Mouse (Mus musculus) midbrain, embryonic 10.5 days (tissue): ENCODE measurements around the gene Cbfa2t3. TPM values are rescaled to one million over a fixed set of nuclear protein-coding genes. Genes with fewer than 3 reads are reported as not detected.
A peak's percentile ranks its signal among the peaks of the same experiment; 100 is the strongest.

ENCODE experiments used
- DNase-seq: peaks from one replicate; pipeline ENCODE4 v3.0.0-alpha.2; 2017; ENCODE audit warnings: low spot score
- H3K27ac ChIP-seq: fragments of 300-500 bp; sonication (generic); replicated peaks from 2 replicates; pipeline ENCODE4 v1.5.1; 2016; ENCODE audit warnings: mild to moderate bottlenecking
- H3K27me3 ChIP-seq: fragments of 300-500 bp; sonication (generic); 2 replicates; pipeline ENCODE4 v1.6.1; 2016; ENCODE audit warnings: low read depth, mild to moderate bottlenecking; ENCODE audit not compliant: poor library complexity, severe bottlenecking
- H3K36me3 ChIP-seq: fragments of 300-500 bp; sonication (generic); 2 replicates; pipeline ENCODE4 v1.6.1; 2016; ENCODE audit warnings: mild to moderate bottlenecking, moderate library complexity
- H3K4me1 ChIP-seq: fragments of 300-500 bp; sonication (generic); 2 replicates; pipeline ENCODE4 v1.6.1; 2016
- H3K4me3 ChIP-seq: fragments of 300-500 bp; sonication (generic); 2 replicates; pipeline ENCODE4 v1.5.1; 2016; ENCODE audit warnings: mild to moderate bottlenecking, moderate library complexity
- H3K9me3 ChIP-seq: fragments of 300-500 bp; sonication (generic); replicated peaks from 2 replicates; pipeline ENCODE4 v1.6.1; 2016; ENCODE audit warnings: mild to moderate bottlenecking
- WGBS: fragments of 180-500 bp; shearing (Covaris S2); methylation state at CpG from one replicate; pipeline ENCODE4 v1.1.7; 2016; 5-methylcytosine and 5-hydroxymethylcytosine counted together
- polyA plus RNA-seq: library from polyadenylated mRNA; unstranded; fragments of >200 nt; fragmentation: Nextera tagmentation; extraction: Ambion mirVana; gene quantifications from 2 replicates; pipeline ENCODE4 v1.2.1, GENCODE M21; 2016

Cbfa2t3 gene
- 1.9 and 3.4 TPM in 2 replicates for polyA plus RNA-seq

- DNase-seq = no peak
- peak within 1 kb of the TSS; percentile 29 for H3K4me3 ChIP-seq
- H3K9me3 ChIP-seq = no peaks in the 10 kb centered on the region
- H3K36me3 ChIP-seq = no peaks in the 10 kb centered on the region
- WGBS = 54% methylated on average over 13 of the region's 13 CpGs
- H3K27me3 ChIP-seq = peaks cover 4% of the 10 kb centered on the region; the same call in 1 of the 2 replicates
- H3K4me1 ChIP-seq = peaks cover 30% of the 10 kb centered on the region
- peak within 1 kb of the TSS; percentile 53 for H3K27ac ChIP-seq
Observed at GRCm38 (mm10) chr8:122699005-122699492, at the start of gene Cbfa2t3. Cbfa2t3 (minus strand) TSS chr8:122699109.

- 95% methylated on average over 1 of the region's 1 CpGs for WGBS
- H3K4me1 ChIP-seq = peaks cover 43% of the 10 kb centered on the region
- no peak overlapping the region for H3K4me3 ChIP-seq
- no peaks in the 10 kb centered on the region for H3K9me3 ChIP-seq
- peaks cover 42% of the 10 kb centered on the region for H3K27me3 ChIP-seq
- no peak overlapping the region for H3K27ac ChIP-seq
- no peaks in the 10 kb centered on the region for H3K36me3 ChIP-seq
- DNase-seq = no peak
Observed at GRCm38 (mm10) chr8:122747825-122748224, 48.9 kb upstream of the Cbfa2t3 start.

DNA sequence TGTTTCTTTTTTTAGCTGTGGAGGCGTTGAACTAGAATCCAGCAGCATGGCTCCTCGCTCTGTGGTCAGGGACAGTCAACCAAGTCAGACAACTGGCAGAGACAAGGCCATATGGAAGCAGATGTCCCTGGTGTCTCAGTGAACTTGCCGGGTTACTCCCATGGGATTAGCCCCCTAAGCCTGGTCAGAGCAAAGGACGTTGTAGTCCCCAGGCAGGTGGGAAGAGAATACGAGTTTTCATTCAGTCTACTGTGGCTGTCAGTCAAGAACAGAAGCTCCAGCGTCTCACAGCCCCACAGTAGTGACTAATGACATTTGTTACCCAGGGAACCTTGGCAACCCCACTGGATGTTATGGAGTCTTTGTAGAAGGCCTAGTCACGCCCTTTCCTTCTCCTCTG, 47.5 kb upstream of the Cbfa2t3 start:
- Histone ChIP-seq H3K9me3 (no peaks in the 10 kb centered on the region), H3K4me1 (peaks cover 54% of the 10 kb centered on the region), H3K4me3 (no peak overlapping the region), H3K36me3 (no peaks in the 10 kb centered on the region), H3K27ac (peak overlapping the region; percentile 78; the same call in 1 of the 2 replicates), H3K27me3 (peaks cover 53% of the 10 kb centered on the region)
- DNase-seq = no peak
- WGBS = 61% methylated on average over 7 of the region's 7 CpGs

DNA sequence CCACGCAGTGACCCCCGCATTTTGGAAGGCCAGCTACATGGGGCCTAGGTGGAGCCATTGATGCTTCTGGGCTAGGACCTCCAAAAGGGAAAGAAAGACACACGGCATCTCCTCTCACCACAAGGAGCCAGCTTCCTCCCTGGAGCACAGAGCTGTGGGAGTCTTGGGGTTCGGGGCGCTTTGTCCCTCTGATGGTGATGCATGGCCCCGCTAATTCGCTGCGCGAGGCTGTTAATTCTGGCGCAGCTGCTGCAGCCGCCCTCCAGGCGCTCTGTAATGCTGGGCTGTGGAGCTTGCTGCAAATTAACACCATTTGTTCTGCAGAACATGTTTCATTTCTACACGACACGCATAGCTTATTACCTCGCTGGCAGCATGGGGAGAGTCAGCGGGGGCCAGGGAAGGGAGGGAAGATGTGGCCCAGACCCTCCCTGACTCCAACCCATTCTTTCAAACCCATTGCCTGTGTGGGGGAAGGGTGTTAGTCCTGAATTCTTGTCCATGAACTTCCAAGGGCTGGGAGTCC, 46.9 kb upstream of the Cbfa2t3 start:
- Histone ChIP-seq H3K4me1 (peaks cover 54% of the 10 kb centered on the region), H3K36me3 (no peaks in the 10 kb centered on the region), H3K9me3 (no peaks in the 10 kb centered on the region), H3K4me3 (peak overlapping the region; percentile 7; the same call in 1 of the 2 replicates), H3K27me3 (peaks cover 60% of the 10 kb centered on the region), H3K27ac (peak overlapping the region; percentile 78)
- peak; percentile 20 for DNase-seq
- WGBS = 18% methylated on average over 16 of the region's 16 CpGs

DNA sequence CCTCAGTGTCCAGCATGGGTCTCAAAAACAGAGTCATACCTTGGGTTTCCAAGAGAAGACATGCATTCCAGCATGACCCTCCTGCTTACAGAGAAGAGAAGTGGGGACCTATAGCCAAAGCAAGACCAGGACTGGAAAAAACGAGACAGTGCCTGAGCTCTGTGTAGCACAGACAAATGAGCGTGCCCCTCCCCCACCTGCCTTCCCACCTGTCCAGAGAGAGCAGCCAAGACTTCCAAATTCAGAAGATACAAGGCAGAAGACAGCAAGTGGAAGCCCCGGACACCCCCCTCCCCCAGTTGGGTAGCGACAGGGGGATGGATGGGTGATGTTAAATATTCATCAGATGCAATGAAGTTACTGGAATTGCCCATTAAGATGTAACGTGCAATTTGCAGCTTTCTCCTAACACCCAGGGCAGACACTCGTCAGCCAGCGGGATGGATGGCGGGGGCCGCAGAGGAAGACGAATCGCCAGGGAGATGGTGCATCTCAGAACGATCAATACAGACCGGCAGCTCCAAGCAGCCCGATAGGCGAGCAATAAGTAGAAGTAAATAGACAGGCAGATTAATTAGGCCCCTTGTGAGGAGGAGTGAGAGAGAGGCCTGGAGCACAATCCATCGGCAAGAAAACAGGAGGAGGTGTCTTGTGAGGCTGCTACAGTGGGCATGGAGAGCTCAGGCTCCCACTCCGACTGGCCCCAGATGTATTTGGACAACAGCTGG, 46.3 kb upstream of the Cbfa2t3 start:
- 37% methylated on average over 17 of the region's 17 CpGs for WGBS
- Histone ChIP-seq H3K36me3 (no peaks in the 10 kb centered on the region), H3K4me1 (peaks cover 54% of the 10 kb centered on the region), H3K9me3 (no peaks in the 10 kb centered on the region), H3K27me3 (peaks cover 66% of the 10 kb centered on the region), H3K4me3 (peak overlapping the region; percentile 7; the same call in 1 of the 2 replicates), H3K27ac (peak overlapping the region; percentile 78)
- DNase-seq = peak; percentile 21

GRCm38 (mm10) chr8:122742471-122742870, 43.6 kb upstream of the Cbfa2t3 start:
- no peak overlapping the region for H3K4me3 ChIP-seq
- H3K36me3 ChIP-seq = no peaks in the 10 kb centered on the region
- no peak for DNase-seq
- H3K4me1 ChIP-seq = peaks cover 55% of the 10 kb centered on the region
- no peak overlapping the region; the same call in 1 of the 2 replicates for H3K27ac ChIP-seq
- 25% methylated on average over 19 of the region's 19 CpGs for WGBS
- H3K9me3 ChIP-seq = no peaks in the 10 kb centered on the region
- H3K27me3 ChIP-seq = peaks cover 89% of the 10 kb centered on the region

GRCm38 (mm10) chr8:122739102-122739725, 40.3 kb upstream of the Cbfa2t3 start:
- H3K9me3 ChIP-seq = no peaks in the 10 kb centered on the region
- no peak overlapping the region for H3K4me3 ChIP-seq
- DNase-seq = peak; percentile 28
- H3K36me3 ChIP-seq = no peaks in the 10 kb centered on the region
- 23% methylated on average over 11 of the region's 11 CpGs for WGBS
- H3K27ac ChIP-seq = peak overlapping the region; percentile 65
- H3K27me3 ChIP-seq = peaks cover 73% of the 10 kb centered on the region
- H3K4me1 ChIP-seq = peaks cover 39% of the 10 kb centered on the region

DNA sequence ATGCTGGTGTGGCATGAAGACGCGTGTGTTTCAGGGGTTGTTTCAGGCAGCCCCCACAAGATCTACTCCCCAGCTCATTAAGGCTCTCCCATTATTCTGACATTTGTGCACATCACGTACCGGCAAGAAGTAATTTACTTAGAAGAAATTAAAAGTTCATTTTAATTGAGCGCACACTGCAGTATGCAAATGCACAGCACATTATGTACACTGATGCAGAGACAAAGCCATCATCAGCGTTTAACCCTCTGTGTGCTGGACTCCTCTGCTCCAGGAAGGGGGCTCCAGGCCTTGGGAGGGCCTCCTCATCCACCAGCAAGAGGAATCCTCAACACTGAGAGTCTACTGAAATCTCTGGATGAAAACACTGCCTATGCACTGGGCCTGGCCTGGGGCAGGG, 39.0 kb upstream of the Cbfa2t3 start:
- no peak overlapping the region for H3K4me3 ChIP-seq
- H3K4me1 ChIP-seq = peaks cover 38% of the 10 kb centered on the region
- WGBS = 95% methylated on average over 6 of the region's 6 CpGs

GRCm38 (mm10) chr8:122737071-122737470, 38.2 kb upstream of the Cbfa2t3 start:
- H3K4me3 ChIP-seq = no peak overlapping the region
- peaks cover 54% of the 10 kb centered on the region for H3K27me3 ChIP-seq
- 45% methylated on average over 4 of the region's 4 CpGs for WGBS
- DNase-seq = no peak
- peaks cover 30% of the 10 kb centered on the region for H3K4me1 ChIP-seq
- no peaks in the 10 kb centered on the region for H3K36me3 ChIP-seq
- no peaks in the 10 kb centered on the region for H3K9me3 ChIP-seq
- H3K27ac ChIP-seq = no peak overlapping the region

More for the DNA sequence above, 39.0 kb upstream of the Cbfa2t3 start:
- DNase-seq = no peak
- no peaks in the 10 kb centered on the region for H3K36me3 ChIP-seq
- no peak overlapping the region for H3K27ac ChIP-seq
- H3K9me3 ChIP-seq = no peaks in the 10 kb centered on the region
- H3K27me3 ChIP-seq = peaks cover 59% of the 10 kb centered on the region

DNA sequence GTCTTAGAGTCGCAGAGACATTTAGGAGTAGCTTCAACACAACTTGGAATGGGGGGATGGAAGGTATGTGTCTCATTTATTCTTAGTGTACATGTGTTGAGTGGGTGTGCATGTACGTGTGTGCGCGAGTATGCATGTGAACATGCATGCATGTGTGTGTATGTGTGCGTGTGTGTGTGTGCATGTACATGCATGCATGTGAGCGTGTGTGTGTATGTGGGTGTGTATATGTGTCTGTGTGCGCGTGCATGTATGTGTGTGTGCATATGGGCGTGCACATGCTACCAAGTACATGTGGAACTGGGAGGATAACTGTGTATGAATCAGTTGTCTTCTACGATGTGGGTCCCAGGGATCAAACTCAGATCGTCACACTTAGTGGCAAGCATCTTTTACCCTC, 37.7 kb upstream of the Cbfa2t3 start:
- no peak overlapping the region for H3K4me3 ChIP-seq
- no peak overlapping the region for H3K27ac ChIP-seq
- no peaks in the 10 kb centered on the region for H3K36me3 ChIP-seq
- H3K4me1 ChIP-seq = peaks cover 27% of the 10 kb centered on the region
- WGBS = 92% methylated on average over 11 of the region's 11 CpGs
- H3K9me3 ChIP-seq = no peaks in the 10 kb centered on the region
- peaks cover 50% of the 10 kb centered on the region for H3K27me3 ChIP-seq
- no peak for DNase-seq

GRCm38 (mm10) chr8:122735542-122736473, 36.9 kb upstream of the Cbfa2t3 start:
- no peak for DNase-seq
- Histone ChIP-seq H3K36me3 (no peaks in the 10 kb centered on the region), H3K27ac (no peak overlapping the region), H3K9me3 (no peaks in the 10 kb centered on the region), H3K4me3 (no peak overlapping the region), H3K27me3 (peaks cover 41% of the 10 kb centered on the region), H3K4me1 (peaks cover 27% of the 10 kb centered on the region)
- 70% methylated on average over 19 of the region's 19 CpGs for WGBS

GRCm38 (mm10) chr8:122735110-122735509, 36.2 kb upstream of the Cbfa2t3 start:
- Histone ChIP-seq H3K4me1 (peaks cover 27% of the 10 kb centered on the region), H3K27me3 (peaks cover 34% of the 10 kb centered on the region), H3K4me3 (no peak overlapping the region), H3K9me3 (no peaks in the 10 kb centered on the region), H3K36me3 (no peaks in the 10 kb centered on the region), H3K27ac (no peak overlapping the region)
- DNase-seq = no peak
- WGBS = 56% methylated on average over 3 of the region's 3 CpGs
